Mouse (Mus musculus) kidney, adult 2 months (tissue): Measurements from ENCODE around the gene Aurkaip1.

ENCODE experiments used
- CTCF ChIP-seq: fragments of 200-500 bp; conservative IDR thresholded peaks from 2 replicates; pipeline ENCODE4 v1.5.1; 2011; ENCODE audit warnings: low read depth, mild to moderate bottlenecking, control low read depth, low read length, moderate library complexity, mixed read lengths; ENCODE audit not compliant: insufficient read depth, insufficient read length
- POLR2A ChIP-seq: fragments of 200-500 bp; IDR thresholded peaks from one replicate; pipeline ENCODE4 v1.6.1; 2011; ENCODE audit warnings: low read depth, low read length, control low read depth

DNA sequence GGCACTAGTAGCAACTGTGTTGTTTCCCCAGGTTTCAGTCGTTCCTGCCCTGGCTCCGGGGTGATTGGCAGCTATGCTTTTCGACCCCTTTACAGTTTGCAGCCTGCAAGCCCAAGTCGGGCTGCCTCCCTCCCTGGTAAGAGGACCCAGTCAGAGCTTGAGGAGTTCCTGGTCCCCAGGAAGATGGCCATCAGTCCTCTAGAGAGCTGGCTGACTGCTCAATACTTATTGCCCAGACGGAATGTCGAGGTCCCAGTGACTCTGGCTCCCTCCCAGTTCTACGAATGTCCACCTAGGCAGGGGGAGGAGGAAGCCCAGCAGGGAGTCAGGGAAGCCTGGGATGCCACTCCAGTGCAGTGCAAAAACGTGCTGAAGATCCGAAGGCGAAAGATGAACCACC is 1.2 kb downstream of the Aurkaip1 start:
- TF ChIP-seq POLR2A, result no peak
- TF ChIP-seq CTCF, result no peak
